Mouse (Mus musculus): ENCODE results near the gene Arnt2. TPM values are rescaled to one million over a fixed set of nuclear protein-coding genes. Genes with fewer than 3 reads are reported as not detected.

Gene Arnt2
- total and polyA plus RNA-seq, 3 experiments = 0.03 to 0.27 (median 0.17) TPM

DNA sequence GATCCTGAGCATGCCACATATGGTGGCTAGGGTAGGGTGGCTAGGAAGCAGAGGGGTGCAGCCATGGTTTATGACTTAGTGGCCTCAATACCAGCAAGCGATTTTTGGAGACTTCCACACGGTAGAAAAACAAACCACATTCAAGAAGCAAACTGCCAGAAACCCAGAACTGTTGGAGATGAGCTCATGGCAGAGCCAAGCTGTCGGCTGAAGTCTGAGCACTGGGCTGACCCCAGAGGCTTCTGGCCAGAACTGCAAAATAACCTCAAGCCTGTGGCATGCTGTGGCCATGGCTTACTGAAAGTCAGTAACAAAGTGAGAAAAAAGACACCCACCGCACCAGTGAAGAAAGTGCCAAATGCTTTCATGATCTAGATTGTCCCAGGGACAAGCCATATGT, 110.4 kb downstream of the Arnt2 start:
- Histone ChIP-seq H3K4me2 (ENCODE audit: insufficient read depth, low read depth, poor library complexity, severe bottlenecking) (no peak overlapping the region), H3K27me3 (replicated peaks) (peaks cover 4% of the 10 kb centered on the region), H3K4me3 (replicated peaks in 1 of 3; ENCODE audit: low read depth in 2 of 3, low read length in 2 of 3, poor library complexity in 1 of 3) (no peak overlapping the region), H3K9me3 (replicated peaks; ENCODE audit: low read length) (no peaks in the 10 kb centered on the region), H3K4me1 (ENCODE audit: control insufficient read depth in 1 of 2, insufficient read depth in 2 of 2) (no peaks in the 10 kb centered on the region), H3K36me3 (replicated peaks in 1 of 2; ENCODE audit: control insufficient read depth in 1 of 2, insufficient read depth in 1 of 2, low read length in 1 of 2) (no peaks in the 10 kb centered on the region), H3K27ac (ENCODE audit: insufficient read depth, low read depth) (no peak overlapping the region), H3K79me2 (replicated peaks; ENCODE audit: control insufficient read depth, extremely low read depth, insufficient read depth, poor library complexity, severe bottlenecking) (no peaks in the 10 kb centered on the region), H3K9ac (ENCODE audit: insufficient read depth, low read depth) (no peak overlapping the region)
- TF ChIP-seq GABPA (IDR thresholded peaks at IDR 0.05; ENCODE audit: insufficient replicate concordance, low read depth, low read length) = no peak
- TF ChIP-seq ETS1 (conservative IDR thresholded peaks at IDR 0.05; ENCODE audit: low read depth, low read length) = no peak
- TF ChIP-seq MAZ (IDR thresholded peaks at IDR 0.05; ENCODE audit: low read depth, low read length) = no peak
- TF ChIP-seq PAX5 (IDR thresholded peaks at IDR 0.05; ENCODE audit: low read length) = no peak
- no peak for TF ChIP-seq RCOR1 (conservative IDR thresholded peaks at IDR 0.05; ENCODE audit: low read depth, low read length)
- DNase-seq (ENCODE audit: extremely low read depth) = no peak
- dilution Hi-C loops (cut with MboI; ENCODE audit: extremely low pct_ligation_motif_present, extremely low pct_unique_long_range_greater_than_20kb, low sequenced_read_pairs) (no loop called here), in situ Hi-C loops (cut with MboI; ENCODE audit: low pct_ligation_motif_present, low pct_unique_long_range_greater_than_20kb, low sequenced_read_pairs) (no loop called here)

DNA sequence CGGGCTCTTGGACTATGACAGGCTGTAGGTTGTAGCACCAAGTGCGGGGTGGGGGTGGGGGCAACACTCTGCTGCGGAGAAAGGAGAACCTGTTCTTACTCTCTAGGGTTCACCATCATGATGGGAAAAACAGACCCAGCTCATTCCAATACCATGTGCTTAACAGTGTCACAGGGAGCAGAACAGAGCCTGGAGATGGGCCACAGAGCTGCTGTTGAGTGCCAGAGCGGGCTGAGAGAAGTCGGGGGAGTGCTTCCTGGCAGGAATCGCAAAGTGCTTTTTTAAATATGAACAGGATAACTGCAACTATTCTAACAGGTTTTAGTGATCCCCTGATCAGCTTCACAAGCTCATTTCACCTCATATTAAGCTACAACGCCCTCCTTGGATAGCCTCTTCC, 116.9 kb downstream of the Arnt2 start:
- H3K9me3 ChIP-seq (replicated peaks; ENCODE audit: low read length) = peaks cover 2% of the 10 kb centered on the region
- no peaks in the 10 kb centered on the region for H3K4me1 ChIP-seq (ENCODE audit: control insufficient read depth in 1 of 2, insufficient read depth in 2 of 2)
- no peak overlapping the region for H3K9ac ChIP-seq (ENCODE audit: insufficient read depth, low read depth)
- dilution Hi-C loops (cut with MboI; ENCODE audit: extremely low pct_ligation_motif_present, extremely low pct_unique_long_range_greater_than_20kb, low sequenced_read_pairs) (no loop called here), in situ Hi-C loops (cut with MboI; ENCODE audit: low pct_ligation_motif_present, low pct_unique_long_range_greater_than_20kb, low sequenced_read_pairs) (no loop called here)
- no peak overlapping the region for H3K27ac ChIP-seq (ENCODE audit: insufficient read depth, low read depth)
- no peak overlapping the region for H3K4me2 ChIP-seq (ENCODE audit: insufficient read depth, low read depth, poor library complexity, severe bottlenecking)
- no peaks in the 10 kb centered on the region for H3K36me3 ChIP-seq (replicated peaks in 1 of 2; ENCODE audit: control insufficient read depth in 1 of 2, insufficient read depth in 1 of 2, low read length in 1 of 2)
- H3K4me3 ChIP-seq (replicated peaks in 1 of 3; ENCODE audit: low read depth in 2 of 3, low read length in 2 of 3, poor library complexity in 1 of 3) = no peak overlapping the region
- H3K79me2 ChIP-seq (replicated peaks; ENCODE audit: control insufficient read depth, extremely low read depth, insufficient read depth, poor library complexity, severe bottlenecking) = no peaks in the 10 kb centered on the region
- H3K27me3 ChIP-seq (replicated peaks) = peaks cover 2% of the 10 kb centered on the region
- TF ChIP-seq CHD1 (IDR thresholded peaks at IDR 0.05; ENCODE audit: low read depth, low read length) (no peak), GABPA (IDR thresholded peaks at IDR 0.05; ENCODE audit: insufficient replicate concordance, low read depth, low read length) (no peak), CTCF (conservative IDR thresholded peaks at IDR 0.05 in 1 of 2, IDR thresholded peaks at IDR 0.05 in 1 of 2; ENCODE audit: low read depth in 2 of 2, low read length in 2 of 2) (no peak), ZKSCAN1 (IDR thresholded peaks at IDR 0.05; ENCODE audit: borderline replicate concordance, low read depth, low read length) (no peak), SIN3A (IDR thresholded peaks at IDR 0.05; ENCODE audit: low read length) (no peak), ZC3H11A (IDR thresholded peaks at IDR 0.05; ENCODE audit: low read depth, low read length) (no peak), POLR2A (IDR thresholded peaks at IDR 0.05; ENCODE audit: low read depth, low read length) (no peak), USF1 (IDR thresholded peaks at IDR 0.05; ENCODE audit: low read depth, low read length) (no peak), TBP (conservative IDR thresholded peaks at IDR 0.05; ENCODE audit: low read depth, low read length) (no peak), SMC3 (IDR thresholded peaks at IDR 0.05; ENCODE audit: low read depth, low read length) (no peak), NRF1 (IDR thresholded peaks at IDR 0.05; ENCODE audit: low read depth, low read length) (no peak), USF2 (conservative IDR thresholded peaks at IDR 0.05; ENCODE audit: low read depth, low read length) (no peak), RCOR1 (conservative IDR thresholded peaks at IDR 0.05; ENCODE audit: low read depth, low read length) (no peak), MAZ (IDR thresholded peaks at IDR 0.05; ENCODE audit: low read depth, low read length) (no peak), PAX5 (IDR thresholded peaks at IDR 0.05; ENCODE audit: low read length) (no peak), EP300 (IDR thresholded peaks at IDR 0.05; ENCODE audit: low read length) (no peak), POLR2AphosphoS2 (IDR thresholded peaks at IDR 0.05; ENCODE audit: low read depth, low read length) (no peak), BHLHE40 (IDR thresholded peaks at IDR 0.05; ENCODE audit: low read depth, low read length) (no peak), JUN (IDR thresholded peaks at IDR 0.05; ENCODE audit: insufficient read depth, low read depth, low read length) (no peak)
- no peak for DNase-seq (ENCODE audit: extremely low read depth)
